Mouse (Mus musculus): ENCODE data around the gene Ptprd. TPM values are rescaled to one million over a fixed set of nuclear protein-coding genes. Genes with fewer than 3 reads are reported as not detected.
A peak's percentile ranks its signal among the peaks of the same experiment; 100 is the strongest.

The Ptprd gene
- polyA plus RNA-seq, 1 experiment, result 118 TPM

DNA sequence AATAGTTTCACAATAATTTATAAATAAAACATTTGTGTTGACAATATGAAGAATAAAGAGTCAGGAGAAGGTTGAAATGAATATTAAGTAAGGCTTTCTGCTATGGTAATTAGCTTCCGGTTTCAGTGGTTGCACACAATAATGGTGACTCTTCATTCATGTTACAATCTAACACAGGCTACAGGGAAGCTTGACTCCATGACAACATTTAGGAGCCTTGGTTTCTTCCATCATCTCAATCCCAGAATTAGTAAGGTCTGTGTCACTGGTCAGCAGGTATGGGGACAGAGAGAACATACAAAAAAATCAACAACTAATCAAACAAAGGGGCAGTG lies 1921.3 kb downstream of the Ptprd start:
- no peak for DNase-seq (ENCODE audit: low read depth)
- no peak for TF ChIP-seq POLR2A (IDR thresholded peaks at IDR 0.05; ENCODE audit: borderline replicate concordance, extremely low read depth, insufficient read depth, insufficient read length, poor library complexity, severe bottlenecking)
- no peak for TF ChIP-seq CTCF (IDR thresholded peaks at IDR 0.05; ENCODE audit: borderline replicate concordance, extremely low read depth, insufficient read depth, insufficient read length)

DNA sequence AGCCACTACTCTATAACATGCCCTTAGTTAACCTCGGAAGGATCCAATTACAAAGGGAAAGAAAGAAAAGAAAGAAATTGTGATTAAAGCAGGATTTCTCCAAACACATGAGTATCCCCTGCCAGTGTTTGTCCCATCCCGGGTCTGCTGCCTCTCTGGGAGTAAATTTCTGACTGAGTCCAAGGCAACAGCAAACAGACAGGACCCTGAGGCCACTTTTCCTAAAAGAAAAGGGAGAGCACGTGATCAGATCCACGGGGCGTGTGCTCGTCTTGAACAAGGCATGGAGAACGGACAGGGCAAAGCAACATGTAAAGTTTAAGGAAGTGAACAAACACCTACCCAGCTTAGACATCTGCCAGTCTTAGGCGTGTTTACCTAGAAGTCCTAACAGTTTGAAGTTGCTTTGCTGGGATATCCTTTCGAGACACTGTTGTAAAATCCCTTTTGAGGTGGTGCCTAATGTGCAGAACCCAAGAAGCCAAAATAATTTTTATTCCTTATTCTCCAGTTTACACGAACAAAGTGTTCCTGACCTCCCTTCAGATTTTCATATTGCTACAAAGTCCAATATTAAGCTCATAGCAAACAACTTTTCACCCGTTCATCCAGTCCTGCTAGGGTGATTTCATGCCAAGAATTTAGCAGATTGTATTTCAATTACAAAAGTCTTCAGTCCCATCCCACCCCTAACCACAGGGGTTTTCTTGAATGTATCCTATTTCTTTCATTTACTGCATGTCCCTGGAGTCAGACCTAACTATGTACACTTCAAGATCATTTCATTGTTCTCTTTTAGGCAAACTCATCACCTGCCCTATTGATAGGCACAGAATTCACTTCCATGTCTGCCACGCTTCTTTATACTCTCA lies 1921.9 kb downstream of the Ptprd start:
- TF ChIP-seq POLR2A (IDR thresholded peaks at IDR 0.05; ENCODE audit: borderline replicate concordance, extremely low read depth, insufficient read depth, insufficient read length, poor library complexity, severe bottlenecking), result no peak
- DNase-seq (ENCODE audit: low read depth), result peak; percentile 17

DNA sequence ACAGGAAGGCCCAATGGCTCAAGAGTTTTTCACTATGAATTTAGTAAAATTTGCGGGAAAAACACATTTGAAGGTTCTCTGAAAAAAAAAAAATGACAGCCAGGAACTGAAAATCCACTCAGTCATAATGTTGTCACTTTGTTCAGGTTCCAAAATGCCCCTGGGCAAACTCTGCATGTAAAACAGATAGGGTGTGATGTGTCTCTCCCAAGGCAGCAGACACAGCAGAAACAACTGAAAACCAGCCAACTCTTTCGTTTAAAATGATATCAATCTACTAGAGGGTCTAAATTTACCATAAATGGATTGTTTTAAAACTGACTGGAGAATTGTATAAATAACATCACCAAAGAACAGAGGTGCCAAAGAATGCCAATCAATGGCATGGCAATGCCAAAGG lies 1925.7 kb downstream of the Ptprd start:
- TF ChIP-seq CTCF (IDR thresholded peaks at IDR 0.05; ENCODE audit: borderline replicate concordance, extremely low read depth, insufficient read depth, insufficient read length) (no peak), POLR2A (IDR thresholded peaks at IDR 0.05; ENCODE audit: borderline replicate concordance, extremely low read depth, insufficient read depth, insufficient read length, poor library complexity, severe bottlenecking) (no peak)
- peak; percentile 84 for DNase-seq (ENCODE audit: low read depth)

DNA sequence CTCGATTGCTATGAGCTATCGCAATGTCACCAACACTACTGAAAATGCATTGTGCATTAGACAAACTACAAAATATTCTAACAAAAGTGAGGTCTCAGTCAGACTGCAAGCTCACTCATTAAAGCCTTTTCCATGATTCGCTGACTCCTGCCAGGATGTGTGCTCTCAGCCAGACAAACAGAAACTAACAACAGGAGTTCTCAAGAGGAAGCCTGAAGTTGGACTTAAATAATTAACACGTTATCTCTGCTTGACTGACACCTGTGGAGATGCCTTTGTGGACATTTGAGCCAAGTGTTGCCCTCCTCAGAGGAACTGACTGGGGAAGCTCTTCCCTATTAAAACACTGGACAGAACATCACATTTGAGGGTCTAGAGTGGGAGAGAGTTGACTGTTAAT lies 1928.9 kb downstream of the Ptprd start:
- TF ChIP-seq CTCF (IDR thresholded peaks at IDR 0.05; ENCODE audit: borderline replicate concordance, extremely low read depth, insufficient read depth, insufficient read length) (no peak), POLR2A (IDR thresholded peaks at IDR 0.05; ENCODE audit: borderline replicate concordance, extremely low read depth, insufficient read depth, insufficient read length, poor library complexity, severe bottlenecking) (no peak)
- DNase-seq (ENCODE audit: low read depth), result peak; percentile 71

DNA sequence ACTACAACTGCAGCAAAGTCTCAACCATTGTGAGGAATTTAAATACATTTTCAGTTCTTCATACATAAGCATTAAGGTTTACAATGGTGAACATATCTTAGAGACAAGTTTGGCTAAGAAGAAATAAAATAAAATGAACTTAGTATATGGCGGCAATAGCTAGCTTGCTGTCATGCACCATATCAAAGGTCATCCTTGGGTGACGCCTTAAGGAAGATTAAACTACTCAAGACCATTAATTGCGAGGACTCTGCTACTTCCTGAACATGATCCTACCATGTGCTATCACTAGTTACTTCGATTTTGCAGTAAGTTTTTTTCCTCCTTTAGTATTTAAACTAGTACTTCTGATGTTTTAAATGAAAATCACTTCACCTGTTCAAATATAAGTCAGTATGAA lies 1949.0 kb downstream of the Ptprd start:
- DNase-seq (ENCODE audit: low read depth), result no peak
- TF ChIP-seq POLR2A (IDR thresholded peaks at IDR 0.05; ENCODE audit: borderline replicate concordance, extremely low read depth, insufficient read depth, insufficient read length, poor library complexity, severe bottlenecking), result no peak
- no peak for TF ChIP-seq CTCF (IDR thresholded peaks at IDR 0.05; ENCODE audit: borderline replicate concordance, extremely low read depth, insufficient read depth, insufficient read length)

DNA sequence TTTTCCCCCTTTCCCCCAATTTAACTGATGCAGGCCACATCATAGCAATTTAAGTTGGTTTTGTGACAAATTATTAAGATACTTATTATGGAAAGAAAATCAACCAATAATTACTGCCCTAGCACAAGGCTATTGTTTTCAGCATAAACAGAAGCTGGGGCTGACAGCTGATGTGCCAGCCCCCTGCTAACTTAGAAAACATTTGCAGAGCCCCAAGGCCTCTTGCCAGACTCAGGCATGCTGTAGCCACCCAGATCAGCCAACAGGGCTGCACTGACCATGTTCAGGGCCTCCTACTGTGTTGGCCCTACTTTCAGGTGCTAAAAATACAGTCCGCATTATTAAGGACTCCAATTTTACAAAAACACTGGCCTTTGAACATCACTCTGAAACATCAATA lies 1951.1 kb downstream of the Ptprd start:
- no peak for TF ChIP-seq CTCF (IDR thresholded peaks at IDR 0.05; ENCODE audit: borderline replicate concordance, extremely low read depth, insufficient read depth, insufficient read length)
- TF ChIP-seq POLR2A (IDR thresholded peaks at IDR 0.05; ENCODE audit: borderline replicate concordance, extremely low read depth, insufficient read depth, insufficient read length, poor library complexity, severe bottlenecking), result no peak
- DNase-seq (ENCODE audit: low read depth), result peak; percentile 68

DNA sequence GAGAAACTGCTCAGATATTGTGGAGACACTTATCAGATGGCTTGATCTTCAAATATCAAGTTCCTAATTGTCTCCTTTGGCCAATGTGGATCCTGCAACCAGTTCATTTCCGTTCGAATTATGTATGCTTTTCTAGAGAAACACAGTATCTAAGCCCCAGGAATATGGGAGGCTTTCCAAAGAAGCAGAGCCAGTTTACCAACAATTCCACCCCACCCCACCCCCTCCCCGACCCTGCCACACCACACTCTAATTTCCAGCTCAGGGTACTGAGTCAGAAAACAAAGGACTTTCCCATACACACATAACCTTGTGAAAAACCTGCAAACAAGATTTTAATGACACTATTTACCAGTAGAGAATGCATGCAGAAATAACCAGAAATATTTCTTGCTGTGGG lies 1951.5 kb downstream of the Ptprd start:
- TF ChIP-seq POLR2A (IDR thresholded peaks at IDR 0.05; ENCODE audit: borderline replicate concordance, extremely low read depth, insufficient read depth, insufficient read length, poor library complexity, severe bottlenecking) (no peak), CTCF (IDR thresholded peaks at IDR 0.05; ENCODE audit: borderline replicate concordance, extremely low read depth, insufficient read depth, insufficient read length) (no peak)
- DNase-seq (ENCODE audit: low read depth), result peak; percentile 71

DNA sequence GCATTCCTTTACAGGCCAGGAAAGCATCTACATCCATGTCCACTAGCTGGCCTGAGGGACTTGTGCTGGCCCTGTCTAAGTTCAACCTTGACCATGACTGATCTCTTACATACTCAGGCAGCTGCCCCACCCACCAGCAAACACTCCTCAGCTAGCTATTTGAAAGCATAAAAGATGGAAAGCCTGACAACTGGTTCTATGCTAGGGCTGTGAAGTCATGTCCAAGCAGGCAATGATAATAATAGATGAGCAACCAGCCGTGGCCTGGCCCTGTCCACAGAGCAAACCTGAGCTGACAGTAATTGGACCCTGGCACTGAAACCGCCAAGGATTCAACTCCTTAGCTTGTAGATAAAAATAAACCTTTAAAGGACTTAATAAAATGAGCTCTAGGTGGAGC lies 1952.1 kb downstream of the Ptprd start:
- DNase-seq (ENCODE audit: low read depth), result peak; percentile 45
- no peak for TF ChIP-seq CTCF (IDR thresholded peaks at IDR 0.05; ENCODE audit: borderline replicate concordance, extremely low read depth, insufficient read depth, insufficient read length)
- TF ChIP-seq POLR2A (IDR thresholded peaks at IDR 0.05; ENCODE audit: borderline replicate concordance, extremely low read depth, insufficient read depth, insufficient read length, poor library complexity, severe bottlenecking), result no peak

DNA sequence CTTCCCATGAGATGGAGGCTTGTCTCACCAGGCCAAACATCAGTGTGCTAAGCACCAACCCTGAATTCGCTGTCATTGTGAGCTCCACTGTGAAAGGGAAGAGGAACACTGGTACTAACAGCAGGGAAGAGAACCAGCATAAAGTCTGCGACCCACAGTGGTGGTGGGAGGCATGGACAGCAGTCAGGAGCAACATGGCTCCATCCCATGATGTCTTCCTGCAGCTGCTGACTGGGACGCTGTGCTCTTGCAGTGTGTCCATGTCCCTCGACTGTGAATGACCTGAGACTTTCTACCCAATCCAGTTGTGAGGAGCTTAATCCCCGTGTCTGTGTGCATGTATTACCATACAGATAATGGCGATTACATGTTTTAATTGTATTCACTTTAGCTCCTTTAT lies 1967.4 kb downstream of the Ptprd start:
- TF ChIP-seq POLR2A (IDR thresholded peaks at IDR 0.05; ENCODE audit: borderline replicate concordance, extremely low read depth, insufficient read depth, insufficient read length, poor library complexity, severe bottlenecking), result no peak
- no peak for TF ChIP-seq CTCF (IDR thresholded peaks at IDR 0.05; ENCODE audit: borderline replicate concordance, extremely low read depth, insufficient read depth, insufficient read length)
- DNase-seq (ENCODE audit: low read depth), result peak; percentile 34

DNA sequence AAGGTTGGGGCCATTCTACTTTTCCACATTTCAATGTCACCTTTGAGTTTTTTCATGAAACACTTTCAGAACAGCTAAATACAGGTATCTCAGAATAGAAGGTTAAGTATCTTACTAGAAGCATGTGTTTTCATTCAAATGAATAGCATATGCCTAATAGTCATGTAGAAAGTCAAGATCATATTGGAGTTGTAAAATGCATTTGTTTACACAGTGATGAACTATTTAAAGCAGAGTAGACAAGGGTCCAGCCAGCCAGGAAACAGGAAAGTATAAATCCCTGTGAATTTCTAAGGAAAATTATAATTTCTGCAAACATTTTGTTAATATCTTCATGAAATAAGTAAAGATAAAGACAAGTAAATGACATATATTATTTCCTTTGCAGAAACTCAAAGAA lies 1970.2 kb downstream of the Ptprd start:
- TF ChIP-seq POLR2A (IDR thresholded peaks at IDR 0.05; ENCODE audit: borderline replicate concordance, extremely low read depth, insufficient read depth, insufficient read length, poor library complexity, severe bottlenecking) (no peak), CTCF (IDR thresholded peaks at IDR 0.05; ENCODE audit: borderline replicate concordance, extremely low read depth, insufficient read depth, insufficient read length) (no peak)
- no peak for DNase-seq (ENCODE audit: low read depth)

DNA sequence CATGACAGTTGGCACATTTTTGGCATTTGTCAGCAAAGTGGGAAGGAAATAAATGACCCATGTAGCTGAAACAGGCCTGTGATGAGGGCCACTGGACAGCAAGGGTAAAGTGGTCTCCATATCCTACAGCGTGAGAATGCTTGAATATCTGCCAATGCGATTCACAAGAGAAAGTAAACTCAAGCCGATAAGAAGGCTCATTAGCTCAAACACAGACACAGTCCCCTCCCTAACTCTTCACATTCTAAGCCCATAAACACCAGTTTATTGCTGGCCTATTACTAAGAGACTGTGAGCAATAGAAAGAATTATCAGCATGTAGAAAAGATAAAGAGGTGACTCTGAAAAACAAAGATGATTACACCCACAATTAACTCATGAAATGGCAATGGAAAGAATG lies 1970.6 kb downstream of the Ptprd start:
- DNase-seq (ENCODE audit: low read depth), result peak; percentile 43
- no peak for TF ChIP-seq CTCF (IDR thresholded peaks at IDR 0.05; ENCODE audit: borderline replicate concordance, extremely low read depth, insufficient read depth, insufficient read length)

DNA sequence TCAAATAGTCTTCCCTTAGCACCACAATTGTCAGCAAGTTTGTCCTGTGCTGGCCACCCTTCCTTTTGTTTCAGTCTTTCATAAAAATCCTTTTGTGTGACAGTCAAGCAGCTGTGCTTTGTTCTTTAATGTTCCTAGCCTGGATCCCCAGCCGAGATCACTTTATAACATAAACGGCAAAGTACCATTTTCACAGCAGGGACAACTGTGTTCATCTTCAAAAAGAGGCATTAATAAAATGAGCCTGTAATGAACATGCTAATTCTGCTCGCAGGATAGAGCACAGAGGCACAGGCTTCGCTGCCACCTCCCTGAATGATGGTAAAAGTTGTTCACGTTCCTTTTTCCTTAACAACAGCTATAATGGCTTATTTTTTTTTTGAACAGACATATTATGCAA lies 1972.7 kb downstream of the Ptprd start:
- DNase-seq (ENCODE audit: low read depth), result peak; percentile 78
- TF ChIP-seq CTCF (IDR thresholded peaks at IDR 0.05; ENCODE audit: borderline replicate concordance, extremely low read depth, insufficient read depth, insufficient read length), result no peak
